Mouse (Mus musculus) forebrain, embryonic 11.5 days (tissue): Measurements from ENCODE around the gene Rbm14. TPM values are rescaled to one million over a fixed set of nuclear protein-coding genes. Genes with fewer than 3 reads are reported as not detected.

Experiments
- ATAC-seq: fragments of 200-750 bp; cut with Nextera tagmentation; replicated peaks from 2 replicates; pipeline ENCODE4 v1.8.0; 2017; ENCODE audit warnings: moderate TSS enrichment; ENCODE audit not compliant: low FRiP score
- DNase-seq: peaks from one replicate; pipeline ENCODE4 v3.0.0-alpha.2; 2017; ENCODE audit warnings: low spot score
- H3K27ac ChIP-seq: fragments of 300-500 bp; sonication (generic); 2 replicates; pipeline ENCODE4 v1.5.1; 2014; ENCODE audit warnings: low read depth, low read length
- H3K27me3 ChIP-seq: fragments of 300-500 bp; sonication (generic); 2 replicates; pipeline ENCODE4 v1.6.1; 2014; ENCODE audit warnings: mild to moderate bottlenecking, low read length, mixed read lengths; ENCODE audit not compliant: control insufficient read depth, insufficient read depth
- H3K36me3 ChIP-seq: fragments of 300-500 bp; sonication (generic); 2 replicates; pipeline ENCODE4 v1.6.1; 2014; ENCODE audit warnings: mild to moderate bottlenecking, low read length, moderate library complexity, mixed read lengths; ENCODE audit not compliant: control insufficient read depth, insufficient read depth
- H3K4me1 ChIP-seq: fragments of 300-500 bp; sonication (generic); replicated peaks from 2 replicates; pipeline ENCODE4 v1.6.1; 2014; ENCODE audit warnings: low read length, mixed read lengths; ENCODE audit not compliant: control insufficient read depth, insufficient read depth
- H3K4me2 ChIP-seq: fragments of 300-500 bp; sonication (generic); 2 replicates; pipeline ENCODE4 v1.6.1; 2014; ENCODE audit warnings: low read depth, mild to moderate bottlenecking, low read length, moderate library complexity, mixed read lengths; ENCODE audit not compliant: severe bottlenecking
- H3K4me3 ChIP-seq: fragments of 300-500 bp; sonication (generic); 2 replicates; pipeline ENCODE4 v1.5.1; 2014; ENCODE audit warnings: low read depth, low read length
- H3K9ac ChIP-seq: fragments of 300-500 bp; sonication (generic); 2 replicates; pipeline ENCODE4 v1.6.1; 2014; ENCODE audit warnings: low read length
- H3K9me3 ChIP-seq: fragments of 300-500 bp; sonication (generic); 2 replicates; pipeline ENCODE4 v1.6.1; 2016; ENCODE audit warnings: low read length, mixed read lengths; ENCODE audit not compliant: control insufficient read depth
- WGBS: fragments of 180-500 bp; shearing (Covaris S2); extraction: QIAGEN DNeasy Blood & Tissue Kit; methylation state at CpG from one replicate; pipeline ENCODE4 v1.1.7; 2014; 5-methylcytosine and 5-hydroxymethylcytosine counted together
- polyA plus RNA-seq: library from polyadenylated mRNA; unstranded; fragments of >200 nt; fragmentation: Nextera tagmentation; extraction: Ambion mirVana; gene quantifications from 2 replicates; pipeline ENCODE4 v1.2.1, GENCODE M21; 2014

The Rbm14 gene
- polyA plus RNA-seq, 1 experiment from 2014 or later: 139 TPM

- H3K4me1 ChIP-seq: peaks cover 10% of the 10 kb centered on the region; the same call in 1 of the 2 replicates
- peak overlapping the region; percentile 73 for H3K4me3 ChIP-seq
- H3K4me2 ChIP-seq: peak overlapping the region; percentile 79
- WGBS: under 1% methylated on average over 10 of the region's 10 CpGs
- H3K9ac ChIP-seq: peak overlapping the region; percentile 97
- ATAC-seq (peak; percentile 70), DNase-seq (peak; percentile 93)
- H3K36me3 ChIP-seq: no peaks in the 10 kb centered on the region; the same call in 1 of the 2 replicates
- peak overlapping the region; percentile 95 for H3K27ac ChIP-seq
- no peaks in the 10 kb centered on the region for H3K9me3 ChIP-seq
- H3K27me3 ChIP-seq: no peaks in the 10 kb centered on the region
Measured at GRCm38 (mm10) chr19:4755565-4756192, 55.8 kb downstream of the Rbm14 start.

Other genes starting within 250 kb of the Rbm14 start
- gene Lrfn4, start 196.0 kb downstream of the Rbm14 start, polyA plus RNA-seq: 8.5 and 12.0 TPM in 2 replicates
- 60.1 and 67.2 TPM in 2 replicates for gene Rce1, start 186.0 kb downstream of the Rbm14 start, polyA plus RNA-seq
- gene Gm960, start 113.0 kb downstream of the Rbm14 start, polyA plus RNA-seq: 4.6 and 4.9 TPM in 2 replicates
- 15.2 and 16.7 TPM in 2 replicates for gene Sptbn2, start 100.5 kb downstream of the Rbm14 start, polyA plus RNA-seq
- gene Rbm4b, start 55.1 kb downstream of the Rbm14 start, polyA plus RNA-seq: 136 and 139 TPM in 2 replicates
- gene Rbm4, start 17.7 kb downstream of the Rbm14 start, polyA plus RNA-seq: 100 and 110 TPM in 2 replicates
- 15.0 and 31.9 TPM in 2 replicates for gene Gm21992, start within 50 bp of the Rbm14 start, polyA plus RNA-seq
- gene Ccs, start 27.7 kb upstream of the Rbm14 start, polyA plus RNA-seq: 36.4 and 37.9 TPM in 2 replicates
- gene Ccdc87, start 27.7 kb upstream of the Rbm14 start, polyA plus RNA-seq: 0.11 and 0.17 TPM in 2 replicates
- 20.2 and 27.6 TPM in 2 replicates for gene Ctsf, start 43.5 kb upstream of the Rbm14 start, polyA plus RNA-seq
- gene Actn3, start 66.3 kb upstream of the Rbm14 start, polyA plus RNA-seq: 1.8 and 2.2 TPM in 2 replicates
- gene Zdhhc24, start 67.0 kb upstream of the Rbm14 start, polyA plus RNA-seq: 12.3 and 15.7 TPM in 2 replicates
- 8.7 and 13.9 TPM in 2 replicates for gene Bbs1, start 95.0 kb upstream of the Rbm14 start, polyA plus RNA-seq
- gene Dpp3, start 116.7 kb upstream of the Rbm14 start, polyA plus RNA-seq: 152 and 172 TPM in 2 replicates
- 2.1 and 2.5 TPM in 2 replicates for gene Peli3, start 131.5 kb upstream of the Rbm14 start, polyA plus RNA-seq
- 136 and 145 TPM in 2 replicates for gene Mrpl11, start 150.5 kb upstream of the Rbm14 start, polyA plus RNA-seq
- not detected in 2 replicates for gene Npas4, start 178.7 kb upstream of the Rbm14 start, polyA plus RNA-seq
- gene Slc29a2, start 212.2 kb upstream of the Rbm14 start, polyA plus RNA-seq: 5.5 and 8.3 TPM in 2 replicates
- gene B4gat1, start 227.2 kb upstream of the Rbm14 start, polyA plus RNA-seq: 35.2 and 40.4 TPM in 2 replicates
- 4.0 and 4.2 TPM in 2 replicates for gene AC124502.3, start 227.3 kb upstream of the Rbm14 start, polyA plus RNA-seq
- gene Brms1, start 229.7 kb upstream of the Rbm14 start, polyA plus RNA-seq: 58.4 and 62.6 TPM in 2 replicates
- gene Rin1, start 238.8 kb upstream of the Rbm14 start, polyA plus RNA-seq: 2.0 TPM in 2 replicates